Mouse (Mus musculus): ENCODE measurements around the gene Pde11a.

DNA sequence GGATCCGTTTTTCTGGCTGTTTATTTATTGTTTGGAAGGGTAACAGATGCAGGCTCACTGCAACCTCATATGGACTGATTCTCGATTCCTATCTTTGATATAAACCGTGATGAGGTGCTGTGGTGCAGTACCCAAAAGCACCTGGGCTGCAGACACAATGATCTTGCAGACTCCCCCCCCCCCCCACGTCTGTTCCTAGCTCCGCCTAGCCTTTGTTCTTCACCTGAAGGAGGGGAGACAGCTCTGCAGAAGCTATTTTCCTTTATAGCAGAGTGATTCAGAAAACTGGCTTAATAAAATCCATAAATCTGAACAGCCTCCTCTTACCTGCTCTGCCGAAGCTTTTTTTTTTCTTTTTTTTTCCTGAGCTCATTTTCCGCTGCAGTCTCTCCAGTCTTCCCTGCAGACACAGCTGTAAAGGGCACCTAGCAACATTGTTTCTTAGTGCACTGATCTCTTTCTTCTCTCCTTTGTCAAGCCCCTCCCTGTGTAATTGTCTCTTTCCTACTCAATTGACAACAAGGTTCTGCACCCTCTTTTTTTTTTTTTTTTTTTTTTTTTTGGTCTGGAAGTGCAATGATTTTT is 349.7 kb downstream of the Pde11a start:
- TF ChIP-seq CTCF (IDR thresholded peaks at IDR 0.05; ENCODE audit: low read depth, low read length) = no peak
- TF ChIP-seq POLR2A (IDR thresholded peaks at IDR 0.05; ENCODE audit: extremely low read depth, insufficient read depth, low read length) = no peak
